Mouse (Mus musculus) skeletal muscle tissue, adult 2 months (tissue): ENCODE data around the gene Akap6.
"Not testable (repeated sequence)": the region's sequence is repeated elsewhere in the genome, so short reads cannot be mapped to it uniquely, and the experiment has no call there.

Experiments
- DNase-seq: peaks from one replicate; pipeline ENCODE4 v3.0.0-alpha.2; 2012; ENCODE audit warnings: low read depth, low spot score

Gene Akap6

GRCm38 (mm10) chr12:52711857-52712640 is 12.9 kb downstream of the Akap6 start:
- peak; percentile 25 for DNase-seq

GRCm38 (mm10) chr12:52718392-52718791 is 19.2 kb downstream of the Akap6 start:
- no peak for DNase-seq

- DNase-seq, result no peak
Observed at GRCm38 (mm10) chr12:52719232-52719631, 20.0 kb downstream of the Akap6 start.

GRCm38 (mm10) chr12:52719681-52720080 is 20.5 kb downstream of the Akap6 start:
- no peak for DNase-seq

GRCm38 (mm10) chr12:52724039-52724615 is 24.9 kb downstream of the Akap6 start:
- DNase-seq, result not testable (repeated sequence)

GRCm38 (mm10) chr12:52726434-52727231 is 27.4 kb downstream of the Akap6 start:
- no peak for DNase-seq

- DNase-seq, result no peak
Observed at GRCm38 (mm10) chr12:52729396-52729795, 30.2 kb downstream of the Akap6 start.

- DNase-seq, result not testable (repeated sequence)
Observed at GRCm38 (mm10) chr12:52735161-52735560, 36.0 kb downstream of the Akap6 start.

GRCm38 (mm10) chr12:52737151-52737550 is 38.0 kb downstream of the Akap6 start:
- no peak for DNase-seq

GRCm38 (mm10) chr12:52739326-52739725 is 40.1 kb downstream of the Akap6 start:
- no peak for DNase-seq

GRCm38 (mm10) chr12:52741801-52742200 is 42.6 kb downstream of the Akap6 start:
- no peak for DNase-seq

GRCm38 (mm10) chr12:52750006-52750405 is 50.8 kb downstream of the Akap6 start:
- DNase-seq, result no peak

GRCm38 (mm10) chr12:52755649-52756048 is 56.5 kb downstream of the Akap6 start:
- no peak for DNase-seq

GRCm38 (mm10) chr12:52757881-52758280 is 58.7 kb downstream of the Akap6 start:
- no peak for DNase-seq

GRCm38 (mm10) chr12:52764046-52764445 is 64.9 kb downstream of the Akap6 start:
- no peak for DNase-seq

GRCm38 (mm10) chr12:52764810-52765209 is 65.6 kb downstream of the Akap6 start:
- no peak for DNase-seq

- no peak for DNase-seq
Observed at GRCm38 (mm10) chr12:52769561-52769960, 70.4 kb downstream of the Akap6 start.

- DNase-seq, result no peak
Observed at GRCm38 (mm10) chr12:52771931-52772330, 72.7 kb downstream of the Akap6 start.

- DNase-seq, result no peak
Observed at GRCm38 (mm10) chr12:52772494-52773280, 73.5 kb downstream of the Akap6 start.

GRCm38 (mm10) chr12:52773847-52774246 is 74.7 kb downstream of the Akap6 start:
- no peak for DNase-seq

- peak; percentile 27 for DNase-seq
Observed at GRCm38 (mm10) chr12:52774382-52774781, 75.2 kb downstream of the Akap6 start.

- DNase-seq, result no peak
Observed at GRCm38 (mm10) chr12:52780216-52780615, 81.0 kb downstream of the Akap6 start.
